Mouse (Mus musculus) urinary bladder, postnatal 25 days (tissue): ENCODE measurements at regions not wholly inside any gene's neighbourhood (a gene's known extent, or its start where the extent isn't known, plus 50 kb on each side); places are given as distances from the start of the nearest gene placed in this dataset.

ENCODE experiments used
- DNase-seq: peaks from one replicate; pipeline ENCODE4 v3.0.0; 2022; ENCODE audit warnings: low spot score

- DNase-seq = no peak
These were observed 263.8 kb upstream of the Fam84a start for GRCm38 (mm10) chr12:14415543-14416181.

GRCm38 (mm10) chr12:14411102-14411501, 259.2 kb upstream of the Fam84a start:
- DNase-seq = no peak

GRCm38 (mm10) chr12:14405796-14406195, 253.9 kb upstream of the Fam84a start:
- no peak for DNase-seq

GRCm38 (mm10) chr12:14376211-14376610, 224.4 kb upstream of the Fam84a start:
- no peak for DNase-seq

- DNase-seq = no peak
These were observed 186.5 kb upstream of the Fam84a start for GRCm38 (mm10) chr12:14338244-14338799.

- no peak for DNase-seq
These were observed 186.0 kb upstream of the Fam84a start for GRCm38 (mm10) chr12:14337813-14338212.

- DNase-seq = no peak
These were observed 166.8 kb upstream of the Fam84a start for GRCm38 (mm10) chr12:14318693-14319092.

GRCm38 (mm10) chr12:14316392-14316791, 164.5 kb upstream of the Fam84a start:
- no peak for DNase-seq

GRCm38 (mm10) chr12:14315780-14316179, 163.9 kb upstream of the Fam84a start:
- DNase-seq = no peak

- DNase-seq = no peak
These were observed 150.6 kb upstream of the Fam84a start for GRCm38 (mm10) chr12:14302366-14302930.

- no peak for DNase-seq
These were observed 150.0 kb upstream of the Fam84a start for GRCm38 (mm10) chr12:14301676-14302365.

GRCm38 (mm10) chr12:14292083-14292482, 140.2 kb upstream of the Fam84a start:
- DNase-seq = no peak

- no peak for DNase-seq
These were observed 135.8 kb upstream of the Fam84a start for GRCm38 (mm10) chr12:14287657-14288056.

- no peak for DNase-seq
These were observed 134.8 kb upstream of the Fam84a start for GRCm38 (mm10) chr12:14286676-14287075.

- peak; percentile 51 for DNase-seq
These were observed 134.1 kb upstream of the Fam84a start for GRCm38 (mm10) chr12:14285870-14286535.

GRCm38 (mm10) chr12:14283106-14283692, 131.3 kb upstream of the Fam84a start:
- DNase-seq = no peak

- no peak for DNase-seq
These were observed 123.4 kb upstream of the Fam84a start for GRCm38 (mm10) chr12:14275265-14275664.

- no peak for DNase-seq
These were observed 122.9 kb upstream of the Fam84a start for GRCm38 (mm10) chr12:14274796-14275195.

- no peak for DNase-seq
These were observed 119.4 kb upstream of the Fam84a start for GRCm38 (mm10) chr12:14271216-14271615.

GRCm38 (mm10) chr12:14261102-14261501, 109.2 kb upstream of the Fam84a start:
- no peak for DNase-seq

GRCm38 (mm10) chr12:14260288-14260687, 108.4 kb upstream of the Fam84a start:
- no peak for DNase-seq

GRCm38 (mm10) chr12:14253336-14253735, 101.5 kb upstream of the Fam84a start:
- peak; percentile 3 for DNase-seq
